Mouse (Mus musculus) embryo, embryonic 9.5 days (tissue): ENCODE results near the gene Pde5a.

Experiments
- DNase-seq: peaks from one replicate; pipeline ENCODE4 v3.0.0-alpha.2; 2017; ENCODE audit errors: extremely low spot score

Gene Pde5a

GRCm38 (mm10) chr3:122728852-122729600 is at the start of gene Pde5a:
Pde5a (plus strand) TSS chr3:122728947.
- DNase-seq = peak; percentile 89

- DNase-seq = no peak
Observed at GRCm38 (mm10) chr3:122680851-122681250, 47.9 kb upstream of the Pde5a start.

GRCm38 (mm10) chr3:122682352-122682751 is 46.4 kb upstream of the Pde5a start:
- DNase-seq = no peak

- DNase-seq = no peak
Observed at GRCm38 (mm10) chr3:122684832-122685231, 43.9 kb upstream of the Pde5a start.

GRCm38 (mm10) chr3:122693039-122693438 is 35.7 kb upstream of the Pde5a start:
- DNase-seq = no peak

- DNase-seq = no peak
Observed at GRCm38 (mm10) chr3:122695870-122696269, 32.9 kb upstream of the Pde5a start.

- DNase-seq = no peak
Observed at GRCm38 (mm10) chr3:122696672-122697071, 32.1 kb upstream of the Pde5a start.

GRCm38 (mm10) chr3:122704209-122704608 is 24.5 kb upstream of the Pde5a start:
- peak; percentile 51 for DNase-seq

GRCm38 (mm10) chr3:122705246-122705645 is 23.5 kb upstream of the Pde5a start:
- DNase-seq = no peak

GRCm38 (mm10) chr3:122708485-122708884 is 20.3 kb upstream of the Pde5a start:
- no peak for DNase-seq

GRCm38 (mm10) chr3:122710141-122710540 is 18.6 kb upstream of the Pde5a start:
- DNase-seq = no peak

- DNase-seq = no peak
Observed at GRCm38 (mm10) chr3:122718631-122719030, 10.1 kb upstream of the Pde5a start.

GRCm38 (mm10) chr3:122721522-122721921 is 7.2 kb upstream of the Pde5a start:
- DNase-seq = no peak

GRCm38 (mm10) chr3:122729601-122729959 is 833 bp downstream of the Pde5a start:
- no peak for DNase-seq

- DNase-seq = peak; percentile 85
Observed at GRCm38 (mm10) chr3:122729960-122730740, 1.4 kb downstream of the Pde5a start.

GRCm38 (mm10) chr3:122730741-122731235 is 2.0 kb downstream of the Pde5a start:
- no peak for DNase-seq

- DNase-seq = no peak
Observed at GRCm38 (mm10) chr3:122733806-122734205, 5.1 kb downstream of the Pde5a start.

- DNase-seq = no peak
Observed at GRCm38 (mm10) chr3:122734329-122734728, 5.6 kb downstream of the Pde5a start.

GRCm38 (mm10) chr3:122739460-122739859 is 10.7 kb downstream of the Pde5a start:
- DNase-seq = no peak

- DNase-seq = no peak
Observed at GRCm38 (mm10) chr3:122744265-122744664, 15.5 kb downstream of the Pde5a start.

GRCm38 (mm10) chr3:122747921-122748700 is 19.4 kb downstream of the Pde5a start:
- DNase-seq = no peak

- DNase-seq = no peak
Observed at GRCm38 (mm10) chr3:122763240-122763761, 34.6 kb downstream of the Pde5a start.
